Mouse (Mus musculus) cortical plate, adult 2 months (tissue): ENCODE data around the gene Alg1. TPM values are rescaled to one million over a fixed set of nuclear protein-coding genes. Genes with fewer than 3 reads are reported as not detected.

ENCODE experiments used
- H3K27ac ChIP-seq: fragments of 200-500 bp; 2 replicates; pipeline ENCODE4 v1.5.1; 2012; ENCODE audit warnings: low read length, control low read depth, inconsistent platforms; ENCODE audit not compliant: insufficient read depth
- H3K4me1 ChIP-seq: fragments of 200-500 bp; 2 replicates; pipeline ENCODE4 v1.6.1; 2011; ENCODE audit warnings: low read length; ENCODE audit not compliant: control insufficient read depth, insufficient read depth
- H3K4me3 ChIP-seq: fragments of 200-500 bp; 2 replicates; pipeline ENCODE4 v1.5.1; 2011; ENCODE audit warnings: mild to moderate bottlenecking, low read length, control low read depth; ENCODE audit not compliant: insufficient read depth
- CTCF ChIP-seq: fragments of 200-500 bp; IDR thresholded peaks from 2 replicates; pipeline ENCODE4 v1.5.1; 2011; ENCODE audit warnings: mild to moderate bottlenecking, control low read depth, low read length; ENCODE audit not compliant: insufficient read depth; ENCODE audit errors: extremely low read depth
- POLR2A ChIP-seq: fragments of 200-500 bp; IDR thresholded peaks from 2 replicates; pipeline ENCODE4 v1.6.1; 2011; ENCODE audit warnings: mild to moderate bottlenecking, low read length, control low read depth; ENCODE audit not compliant: insufficient read depth; ENCODE audit errors: extremely low read depth
- polyA plus RNA-seq: library from polyadenylated mRNA; depleted of rRNA; stranded (reverse); fragments of >200 nt; gene quantifications from 2 replicates; pipeline ENCODE4 v1.2.3, GENCODE M21; 2012

The Alg1 gene
- polyA plus RNA-seq, 1 experiment: 52.7 TPM

DNA sequence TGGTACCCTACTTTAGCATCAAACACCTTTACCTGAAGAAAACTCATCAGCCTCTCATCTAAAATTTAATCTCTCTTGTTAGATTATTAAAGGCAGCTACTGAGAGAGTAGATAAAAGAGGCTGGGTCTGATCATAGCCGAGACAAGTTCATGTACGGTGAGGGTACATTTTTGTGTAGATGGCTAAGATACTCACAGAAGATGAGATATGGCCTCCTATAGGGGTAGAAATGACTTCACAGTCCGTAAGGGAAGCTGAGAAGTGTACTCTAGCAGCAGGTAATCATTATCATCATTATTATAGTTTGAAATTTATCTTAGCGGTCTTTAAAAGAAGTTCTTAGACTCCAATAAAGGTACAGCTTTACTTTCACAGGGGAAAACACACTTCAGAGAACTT lies 439 bp upstream of the Alg1 start:
- peak overlapping the region; percentile 76; the same call in 1 of the 2 replicates for H3K4me3 ChIP-seq
- peaks cover 3% of the 10 kb centered on the region; the same call in 1 of the 2 replicates for H3K4me1 ChIP-seq
- no peak for TF ChIP-seq POLR2A
- TF ChIP-seq CTCF: no peak
- no peak overlapping the region for H3K27ac ChIP-seq

DNA sequence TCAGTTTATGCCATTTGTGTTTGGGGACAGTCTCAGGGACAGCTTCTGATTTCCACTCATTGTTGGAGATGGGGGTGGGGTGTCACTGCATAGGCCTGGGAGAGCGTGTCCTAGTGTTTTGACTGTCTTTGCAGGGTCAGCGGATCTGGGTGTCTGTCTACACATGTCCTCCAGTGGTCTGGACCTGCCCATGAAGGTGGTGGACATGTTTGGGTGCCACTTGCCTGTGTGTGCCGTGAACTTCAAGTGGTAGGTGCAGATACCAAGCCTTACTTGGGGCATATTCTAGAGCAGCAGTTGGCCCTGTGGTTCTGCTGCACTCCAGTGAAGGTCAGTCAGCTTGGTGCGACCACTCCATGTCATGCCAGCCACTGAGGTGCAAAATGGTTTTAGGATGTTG lies 8.9 kb downstream of the Alg1 start:
- no peak overlapping the region for H3K4me3 ChIP-seq
- no peak overlapping the region for H3K27ac ChIP-seq
- TF ChIP-seq POLR2A: no peak
- no peak for TF ChIP-seq CTCF
- no peaks in the 10 kb centered on the region for H3K4me1 ChIP-seq

DNA sequence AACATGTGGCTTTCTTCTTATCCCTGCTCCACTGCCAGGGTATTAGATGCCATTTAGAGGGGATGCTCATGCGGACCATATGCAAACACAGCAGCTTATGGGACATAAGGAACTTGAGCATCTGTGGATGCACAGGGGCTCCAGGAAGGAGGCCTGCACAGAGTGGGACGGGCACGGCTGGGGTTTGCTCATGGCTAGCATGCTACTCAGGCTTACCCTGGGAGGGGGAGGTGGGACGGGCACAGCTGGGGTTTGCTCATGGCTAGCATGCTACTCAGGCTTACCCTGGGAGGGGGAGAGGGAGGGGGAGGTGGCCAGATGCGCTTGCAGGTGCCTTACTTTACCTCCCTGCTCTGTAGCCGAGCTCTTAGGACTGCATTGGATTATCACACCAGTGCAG lies 9.5 kb downstream of the Alg1 start:
- no peaks in the 10 kb centered on the region for H3K4me1 ChIP-seq
- no peak for TF ChIP-seq CTCF
- no peak for TF ChIP-seq POLR2A

DNA sequence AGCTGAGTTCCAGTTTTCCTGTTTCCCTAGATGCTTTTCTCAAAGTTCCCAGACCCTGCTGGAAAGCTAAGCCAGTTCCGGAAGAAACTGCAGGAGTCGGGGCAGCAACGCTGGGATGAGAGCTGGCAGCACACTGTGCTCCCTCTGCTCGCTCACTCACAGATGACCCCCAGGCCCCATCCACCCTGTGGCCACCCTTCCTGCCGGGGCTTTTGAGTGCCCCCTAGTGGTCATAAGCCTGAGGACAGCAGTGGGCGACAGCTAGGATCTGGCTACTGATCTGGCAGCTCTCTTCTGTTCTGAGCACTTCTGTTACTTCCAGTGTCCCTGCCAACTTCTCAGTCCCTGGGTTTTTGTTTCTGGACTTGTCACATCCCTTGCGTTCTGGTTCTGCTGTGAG lies 11.0 kb downstream of the Alg1 start:
- Histone ChIP-seq H3K27ac (no peak overlapping the region), H3K4me1 (no peaks in the 10 kb centered on the region), H3K4me3 (no peak overlapping the region)
- TF ChIP-seq POLR2A (no peak), CTCF (peak; percentile 69)

More for the DNA sequence above, 9.5 kb downstream of the Alg1 start:
- Histone ChIP-seq H3K27ac (no peak overlapping the region), H3K4me3 (no peak overlapping the region)

DNA sequence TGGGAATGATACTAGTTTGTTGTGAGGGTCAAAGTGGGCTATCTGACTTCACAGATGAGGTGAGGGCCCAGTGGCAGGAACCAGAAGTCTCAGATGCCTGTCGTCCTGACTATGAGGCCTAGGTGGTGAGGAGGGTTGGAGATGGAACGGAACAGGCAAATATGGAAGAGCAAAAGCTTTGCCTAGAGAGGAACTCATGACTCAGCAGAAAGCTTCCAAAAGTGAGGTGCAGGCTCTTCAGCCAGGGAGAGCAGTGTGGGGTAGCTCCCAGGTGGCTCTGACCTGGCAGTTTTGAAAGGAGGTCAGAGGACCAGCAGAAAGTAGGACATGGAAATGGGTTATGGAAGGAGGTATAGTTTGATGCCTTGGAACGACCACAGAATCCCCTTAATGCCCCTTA lies 17.5 kb downstream of the Alg1 start:
- no peak overlapping the region for H3K27ac ChIP-seq
- no peak for TF ChIP-seq POLR2A
- peaks cover 1% of the 10 kb centered on the region; the same call in 1 of the 2 replicates for H3K4me1 ChIP-seq
- H3K4me3 ChIP-seq: no peak overlapping the region

DNA sequence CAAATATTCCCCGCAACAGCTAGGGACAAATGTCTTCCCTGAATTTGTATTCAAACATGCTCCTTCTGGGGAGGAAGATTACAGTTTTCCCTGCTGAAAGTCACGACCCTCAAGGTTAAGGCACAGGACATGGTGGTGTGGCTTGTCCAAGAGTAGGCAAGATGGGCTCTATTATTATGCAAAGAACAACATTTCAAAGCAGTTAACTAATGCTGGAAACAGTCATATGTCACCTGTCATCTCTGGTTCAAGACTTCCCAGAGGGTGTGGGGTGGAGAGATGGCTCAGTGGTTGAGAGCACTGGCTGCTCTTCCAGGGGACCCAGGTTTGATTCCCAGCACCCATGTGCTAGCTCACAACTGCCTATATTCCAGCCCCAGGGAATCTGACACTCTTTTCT lies 18.8 kb downstream of the Alg1 start:
- Histone ChIP-seq H3K27ac (no peak overlapping the region), H3K4me3 (no peak overlapping the region), H3K4me1 (peaks cover 1% of the 10 kb centered on the region; the same call in 1 of the 2 replicates)
- TF ChIP-seq POLR2A: no peak
- no peak for TF ChIP-seq CTCF

DNA sequence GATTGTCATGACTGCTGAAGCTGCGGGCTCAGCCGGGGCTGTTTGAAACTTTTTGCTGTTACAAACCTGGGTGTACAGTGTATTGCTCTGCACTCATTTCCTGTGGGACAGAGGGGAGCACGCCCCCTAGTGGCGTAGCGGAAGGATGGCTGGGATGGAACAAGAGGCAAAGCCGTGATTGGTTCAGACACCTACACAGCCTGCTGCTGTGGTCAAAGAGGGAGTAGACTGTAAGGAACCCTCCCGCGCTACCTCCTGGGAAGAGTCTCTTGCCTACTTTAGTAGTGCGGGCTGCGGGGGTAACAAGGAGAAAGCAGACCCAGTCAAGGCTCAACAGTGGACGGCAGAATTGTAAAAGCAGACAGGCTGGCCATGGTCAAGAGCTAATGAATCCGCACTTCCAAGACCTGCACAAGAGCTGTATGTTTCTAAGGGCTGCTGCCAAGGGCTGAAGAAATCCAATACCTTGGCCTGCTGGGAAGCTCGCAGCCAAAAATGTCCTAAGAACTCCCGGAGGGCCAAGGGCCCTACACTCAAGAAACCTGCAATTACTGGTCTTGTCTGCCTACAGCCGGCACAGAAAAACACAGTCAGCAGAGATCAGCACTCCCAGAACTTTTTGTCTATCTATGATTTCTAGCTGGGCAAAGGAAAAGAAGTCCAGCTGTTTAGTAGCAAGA lies 21.1 kb downstream of the Alg1 start:
- Histone ChIP-seq H3K4me3 (no peak overlapping the region), H3K4me1 (peaks cover 1% of the 10 kb centered on the region; the same call in 1 of the 2 replicates), H3K27ac (no peak overlapping the region)
- TF ChIP-seq CTCF (peak; percentile 89), POLR2A (no peak)

DNA sequence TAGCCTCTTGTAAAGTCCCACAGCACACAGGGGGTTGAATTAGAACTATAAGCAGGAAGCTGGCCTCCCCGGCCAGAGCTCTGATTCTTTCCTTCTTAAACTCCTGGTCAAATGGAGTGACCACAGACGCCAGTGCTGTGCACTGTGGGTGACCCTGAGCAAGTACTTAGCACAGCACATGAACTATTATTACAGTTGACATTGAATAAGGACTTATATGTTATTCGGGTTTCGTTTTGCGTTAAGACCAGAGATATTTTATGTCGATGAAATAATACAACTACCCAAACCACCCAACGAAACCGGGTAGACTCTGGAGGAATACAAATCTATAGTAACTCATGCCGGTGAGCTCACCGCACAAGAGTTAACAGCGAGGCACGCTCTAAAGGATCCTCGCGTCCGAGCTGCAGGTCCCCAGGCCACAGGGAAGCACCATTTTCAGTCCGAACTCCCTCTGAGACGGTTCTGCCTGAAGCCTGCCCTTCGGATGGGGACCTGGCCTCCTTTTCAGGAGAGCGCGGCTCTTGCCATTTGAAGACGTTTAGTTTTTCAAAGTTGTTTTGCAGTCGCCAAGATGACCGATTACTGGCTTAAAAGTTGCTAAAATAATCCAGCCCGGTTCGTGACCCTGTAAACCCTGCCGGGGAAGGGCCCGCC lies 21.8 kb downstream of the Alg1 start:
- H3K4me1 ChIP-seq: peaks cover 1% of the 10 kb centered on the region; the same call in 1 of the 2 replicates

DNA sequence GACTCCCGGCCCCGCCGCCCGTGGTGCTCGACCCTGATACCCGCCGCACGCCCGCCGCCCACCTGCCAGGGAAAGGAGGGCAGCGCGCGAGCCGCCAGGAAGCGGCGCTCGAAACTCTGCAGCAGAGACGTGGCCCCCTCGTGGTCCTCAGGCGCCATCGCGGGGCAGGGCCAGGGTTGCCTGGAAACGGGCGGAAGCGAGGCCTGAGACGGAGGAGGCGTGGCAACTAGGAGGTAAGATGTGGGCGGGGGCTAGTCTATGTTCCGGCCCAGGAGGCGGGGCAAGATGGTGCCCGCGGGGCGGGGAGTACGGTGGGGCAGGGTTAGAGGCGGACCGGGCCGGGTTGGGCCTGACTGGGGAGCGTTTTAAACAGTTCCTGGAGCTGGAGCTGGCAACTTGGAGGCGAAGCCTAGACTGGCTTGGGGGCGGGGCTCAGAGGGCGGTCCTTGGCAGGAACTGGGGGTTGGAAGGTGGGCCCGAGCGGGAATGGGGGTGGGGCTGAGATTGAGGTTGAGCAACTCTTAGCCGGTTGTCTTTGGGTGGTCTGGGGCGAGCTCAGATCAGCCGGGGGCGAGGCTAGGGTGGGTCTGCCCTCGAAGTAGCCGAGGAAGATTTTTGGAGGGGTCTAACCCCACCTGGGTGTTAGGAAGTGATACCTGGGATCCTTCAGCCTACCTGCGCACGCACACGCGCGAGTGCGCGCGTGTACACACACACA lies 22.5 kb downstream of the Alg1 start, which contains the start of gene Eef2kmt:
Gene Eef2kmt, minus strand, starts transcription at position 205 of the 718 bp plus-strand sequence.
- Histone ChIP-seq H3K4me3 (peak within 1 kb of the TSS; percentile 37), H3K4me1 (peaks cover 1% of the 10 kb centered on the region; the same call in 1 of the 2 replicates), H3K27ac (no peak within 1 kb of the TSS)
- TF ChIP-seq POLR2A: 0 out of 2 replicates have a peak, but pooled peaks have one; percentile 28
- peak; percentile 37; the same call in 1 of the 2 replicates for TF ChIP-seq CTCF

More for the DNA sequence above, 21.8 kb downstream of the Alg1 start:
- peak overlapping the region; percentile 37 for H3K4me3 ChIP-seq
- H3K27ac ChIP-seq: no peak overlapping the region
- no peak for TF ChIP-seq POLR2A

DNA sequence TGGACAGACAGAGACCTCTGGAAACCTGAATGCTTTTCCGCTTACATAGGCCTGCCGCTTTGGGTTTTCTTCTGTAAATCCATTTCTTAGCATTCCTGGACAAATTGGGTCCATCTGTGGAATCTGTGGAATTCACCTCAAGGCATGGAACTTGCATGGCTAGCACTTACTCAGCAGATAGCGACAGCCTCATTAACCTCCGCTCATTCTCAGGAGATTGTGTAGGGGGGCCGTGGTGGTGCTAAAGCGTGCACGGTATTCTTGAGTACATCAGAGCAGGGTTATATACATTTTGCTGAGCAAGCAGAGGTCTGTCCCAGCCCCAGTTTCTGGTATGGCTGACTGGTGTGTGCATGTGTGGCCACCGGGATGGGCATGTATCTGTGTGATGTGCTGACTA lies 29.7 kb downstream of the Alg1 start:
- Histone ChIP-seq H3K27ac (no peak overlapping the region), H3K4me1 (no peaks in the 10 kb centered on the region), H3K4me3 (no peak overlapping the region)
- no peak for TF ChIP-seq CTCF
- TF ChIP-seq POLR2A: no peak
